Mouse (Mus musculus) frontal cortex, postnatal 36 days (tissue): ENCODE data around the gene Syt1.

Source experiments
- DNase-seq, 2 experiments: peaks; one replicate each; pipeline ENCODE4 v3.0.0; 2022; ENCODE audit warnings: low spot score in 2 of 2

Syt1 gene

GRCm38 (mm10) chr10:108885769-108886168, 125.0 kb downstream of the Syt1 start:
- DNase-seq: no peak

- no peak for DNase-seq
Measured at GRCm38 (mm10) chr10:108884520-108884919, 126.3 kb downstream of the Syt1 start.

GRCm38 (mm10) chr10:108880372-108880771, 130.4 kb downstream of the Syt1 start:
- DNase-seq: no peak

GRCm38 (mm10) chr10:108875730-108876129, 135.1 kb downstream of the Syt1 start:
- DNase-seq: no peak

DNA sequence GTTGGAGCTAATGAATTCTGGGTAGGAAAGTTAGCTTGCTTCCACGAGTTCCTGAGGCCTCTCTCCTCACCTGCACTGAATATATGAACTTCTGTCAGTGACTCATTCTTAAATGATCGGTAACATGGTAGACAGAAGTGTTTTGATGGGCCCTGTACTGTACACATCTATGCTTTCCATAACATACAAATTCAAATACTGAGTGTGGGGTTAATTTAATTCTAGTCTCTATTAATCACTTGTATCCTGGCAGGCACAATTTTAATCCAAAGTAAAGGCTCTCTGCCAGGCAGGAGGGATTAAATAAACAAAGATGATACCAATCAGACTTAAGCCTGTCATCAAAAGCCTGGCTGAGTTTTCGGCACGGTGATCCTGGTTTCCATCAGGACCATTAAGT, 136.1 kb downstream of the Syt1 start:
- DNase-seq: no peak

DNA sequence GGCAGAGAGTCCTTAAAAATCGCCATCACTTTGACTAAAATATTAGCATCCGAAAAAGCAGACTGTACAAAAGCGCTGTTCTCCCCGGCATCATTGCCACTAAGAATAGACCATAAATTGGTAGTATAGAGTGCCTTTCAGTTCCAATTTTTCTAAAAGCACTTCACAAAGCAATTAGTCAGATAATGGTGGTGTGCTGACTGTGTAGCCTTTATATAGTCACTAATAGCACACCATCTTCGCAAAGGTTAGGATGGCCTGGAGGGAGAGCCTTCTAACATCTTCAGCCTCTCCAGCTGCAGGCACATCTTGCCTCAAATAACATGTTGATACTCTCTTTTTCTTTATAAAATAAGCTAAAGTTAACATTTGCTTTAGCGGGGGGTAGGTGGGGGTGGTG, 138.4 kb downstream of the Syt1 start:
- no peak for DNase-seq

DNA sequence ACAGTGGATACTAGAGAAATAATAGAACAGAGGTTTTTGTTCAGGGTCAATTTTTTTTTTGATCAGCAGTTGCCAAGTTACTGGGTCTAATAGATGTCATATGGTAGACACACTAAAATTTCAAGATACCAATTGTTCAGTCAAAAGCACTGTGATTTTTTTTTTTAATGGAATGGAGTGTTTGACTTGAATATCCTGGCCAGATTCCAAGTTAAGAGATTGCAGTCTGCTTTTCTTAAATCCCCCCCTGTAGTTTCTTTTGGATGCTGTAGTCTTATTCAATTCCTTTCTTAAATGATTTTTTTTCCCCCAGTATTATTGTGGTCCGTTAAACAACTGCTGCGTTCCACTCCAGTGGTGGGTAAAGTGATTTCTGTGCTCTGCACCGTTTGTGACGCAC, 140.2 kb downstream of the Syt1 start:
- no peak for DNase-seq

DNA sequence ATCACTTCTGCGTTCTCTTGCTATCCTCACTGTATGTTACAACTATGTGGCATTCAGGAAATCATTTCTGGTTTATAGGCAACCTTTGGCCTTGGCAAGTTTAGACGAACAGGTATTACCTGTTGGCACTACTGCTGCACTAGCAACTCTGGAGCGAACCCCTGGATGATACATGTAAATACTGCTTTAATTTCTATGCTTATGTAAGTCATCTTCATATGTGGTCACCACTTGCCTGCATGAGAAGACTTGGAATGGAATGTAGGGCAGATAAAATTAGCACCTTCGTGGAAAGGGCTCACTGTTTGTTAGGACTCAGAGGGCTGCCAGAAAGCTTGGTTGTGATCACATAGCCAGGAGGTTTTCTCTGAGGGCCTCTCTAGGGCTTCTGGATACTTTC, 142.6 kb downstream of the Syt1 start:
- DNase-seq: peak in 1 of 2 experiments; percentile 54

- DNase-seq: no peak
Measured at GRCm38 (mm10) chr10:108867202-108867601, 143.6 kb downstream of the Syt1 start.

- DNase-seq: no peak
Measured at GRCm38 (mm10) chr10:108865586-108865985, 145.2 kb downstream of the Syt1 start.

DNA sequence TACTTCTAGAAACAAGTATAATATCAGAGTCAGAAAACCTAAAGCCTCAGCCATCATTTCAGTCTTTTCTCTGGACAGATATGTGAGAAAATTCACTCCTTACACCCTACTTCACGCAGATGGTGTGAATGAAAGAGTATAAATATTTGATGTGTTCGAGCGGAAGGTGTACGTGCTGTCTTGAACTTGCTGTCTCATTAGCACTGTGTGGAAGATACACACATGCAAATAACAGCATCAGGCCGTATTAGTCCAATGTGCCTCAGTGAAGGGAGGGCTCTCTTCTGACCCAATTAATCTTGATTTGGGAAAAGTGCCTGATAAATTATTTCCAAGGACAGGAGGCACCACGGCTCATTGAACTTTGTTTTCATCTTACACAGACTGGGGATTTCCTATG, 154.8 kb downstream of the Syt1 start:
- no peak for DNase-seq

- DNase-seq: no peak
Measured at GRCm38 (mm10) chr10:108852757-108853156, 158.0 kb downstream of the Syt1 start.

DNA sequence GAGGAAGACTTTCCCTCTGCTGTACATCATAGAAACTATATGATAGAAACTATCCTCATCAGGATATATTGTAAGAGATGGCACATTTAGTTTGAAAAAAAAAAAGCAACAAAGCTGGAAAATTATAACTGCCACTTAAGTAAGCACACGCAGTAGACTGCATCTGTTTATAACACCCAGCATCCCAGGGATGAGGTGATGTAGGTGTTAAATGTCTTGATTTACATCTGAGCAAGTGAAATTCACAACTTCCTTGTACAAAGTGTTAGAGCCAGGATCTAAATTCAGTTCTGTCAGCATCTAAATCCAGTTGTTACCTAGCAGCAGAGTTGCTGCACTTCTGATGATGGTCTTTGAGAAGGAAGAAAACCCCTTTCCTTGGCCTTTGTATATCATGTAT, 173.3 kb downstream of the Syt1 start:
- DNase-seq: no peak

- DNase-seq: no peak
Measured at GRCm38 (mm10) chr10:108832248-108832647, 178.5 kb downstream of the Syt1 start.

GRCm38 (mm10) chr10:108831801-108832200, 179.0 kb downstream of the Syt1 start:
- DNase-seq: no peak

DNA sequence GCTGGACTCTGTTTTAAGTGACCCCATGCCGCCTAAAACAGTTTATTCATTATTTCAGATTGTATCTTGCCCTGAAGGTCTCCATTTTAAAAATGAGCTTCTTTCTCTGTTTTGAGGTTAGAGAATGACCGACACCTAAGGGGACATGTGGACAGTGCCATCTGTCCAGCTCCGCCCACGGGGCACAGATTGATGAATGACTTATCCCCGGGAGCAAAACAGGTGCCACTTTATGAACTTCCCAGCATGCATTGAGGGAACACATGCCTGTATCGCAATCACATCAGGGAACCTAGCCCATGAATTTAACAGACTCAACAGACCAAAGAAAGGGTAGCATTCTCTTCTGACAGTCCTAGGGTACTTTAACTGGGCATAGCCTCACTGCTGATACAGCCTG, 188.5 kb downstream of the Syt1 start:
- DNase-seq: no peak

DNA sequence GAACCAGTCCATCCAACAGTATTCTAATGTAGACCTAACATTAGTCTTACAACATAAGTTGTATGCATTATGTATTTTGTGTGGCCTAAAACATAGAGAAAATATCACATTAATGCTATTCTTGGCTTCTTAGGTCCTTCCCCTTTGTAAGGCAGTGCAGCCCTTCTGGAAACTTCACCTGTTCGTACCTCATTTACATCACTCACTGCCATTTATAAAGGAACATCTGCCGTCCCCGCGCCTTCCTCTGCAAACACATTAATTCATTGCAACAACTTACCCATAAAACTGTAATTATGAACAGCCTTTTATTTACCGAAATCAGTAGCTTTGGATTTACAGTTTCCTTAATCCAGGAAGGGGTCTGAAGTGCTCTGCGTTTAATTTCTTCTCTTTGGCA, 195.4 kb downstream of the Syt1 start:
- no peak for DNase-seq

GRCm38 (mm10) chr10:108804380-108804779, 206.4 kb downstream of the Syt1 start:
- no peak for DNase-seq

GRCm38 (mm10) chr10:108800776-108801175, 210.0 kb downstream of the Syt1 start:
- DNase-seq: no peak

DNA sequence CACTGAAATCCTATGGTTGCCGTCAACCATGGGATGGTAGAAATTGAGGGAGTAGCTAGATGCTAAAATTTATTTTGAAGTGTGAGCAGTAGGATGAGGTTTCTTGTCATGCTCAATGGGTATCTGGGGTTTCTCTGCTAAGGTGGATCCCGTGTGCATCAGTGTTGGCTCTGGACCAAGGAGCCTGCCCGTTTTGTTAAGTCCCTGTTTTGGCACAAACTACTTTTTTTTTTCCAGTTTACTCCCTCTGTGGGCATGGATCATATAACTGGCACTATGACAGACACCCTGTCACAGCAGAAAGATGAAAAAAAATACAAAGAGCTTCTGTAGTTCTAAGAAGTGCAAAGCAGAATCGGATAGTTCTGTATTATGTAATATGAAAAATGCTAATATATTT, 212.0 kb downstream of the Syt1 start:
- DNase-seq: no peak

- DNase-seq: no peak
Measured at GRCm38 (mm10) chr10:108782817-108783216, 228.0 kb downstream of the Syt1 start.

GRCm38 (mm10) chr10:108780614-108781013, 230.2 kb downstream of the Syt1 start:
- DNase-seq: no peak

DNA sequence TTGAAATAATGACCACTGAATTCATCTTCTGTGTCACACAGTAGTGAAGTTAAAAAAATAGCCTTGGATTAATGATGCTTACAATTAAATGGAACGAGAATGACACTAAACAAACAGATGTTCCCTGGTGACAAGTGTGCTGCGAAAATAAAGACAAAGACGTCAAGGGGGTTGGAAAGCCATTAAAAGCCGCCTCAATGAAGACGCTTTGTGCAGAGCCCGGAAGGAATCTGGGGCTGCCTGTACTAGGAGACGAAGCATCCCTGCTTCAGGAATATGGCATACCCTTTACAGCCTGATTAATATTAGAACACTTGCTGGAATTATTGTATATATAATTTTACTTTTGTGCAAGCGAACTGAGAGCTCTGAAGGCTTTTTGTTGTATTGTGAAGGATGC, 234.0 kb downstream of the Syt1 start:
- no peak for DNase-seq

DNA sequence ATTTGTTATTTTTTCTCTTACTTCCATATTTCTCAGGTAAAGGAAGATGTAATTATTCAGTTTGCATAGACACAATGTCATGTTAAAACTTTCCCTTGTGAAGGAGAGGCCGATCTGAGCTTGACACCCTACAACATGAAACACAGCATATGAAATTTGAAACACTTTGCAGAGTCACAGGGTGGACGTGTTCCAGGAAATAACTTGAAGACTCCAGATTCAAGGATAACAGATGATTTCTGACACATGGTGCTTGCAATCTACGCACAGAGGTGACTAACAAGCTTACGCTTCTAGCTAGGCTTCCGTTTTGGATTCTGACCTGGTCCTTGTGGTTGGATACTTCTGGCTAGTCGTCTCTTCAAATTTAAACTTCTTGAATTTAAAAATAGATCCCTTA, 239.7 kb downstream of the Syt1 start:
- no peak for DNase-seq

DNA sequence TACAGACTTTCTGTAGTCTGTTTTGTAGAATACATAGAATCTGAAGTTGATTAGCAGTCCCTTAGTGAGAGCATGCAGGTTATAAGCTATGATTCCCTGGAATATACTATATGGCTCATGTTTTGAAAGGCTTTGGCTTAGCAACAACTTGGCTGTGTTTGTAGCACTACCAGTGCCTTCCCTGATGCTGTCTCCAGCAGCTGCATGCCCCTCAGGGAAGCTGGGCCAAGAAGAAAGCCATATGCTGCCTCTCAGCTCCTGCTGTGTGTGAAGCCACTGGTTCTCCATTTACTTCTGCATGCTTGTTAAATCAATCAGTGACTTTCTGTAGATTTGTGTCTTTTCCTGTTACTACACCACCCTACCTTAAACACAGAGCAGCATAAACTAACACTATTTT, 245.2 kb downstream of the Syt1 start:
- no peak for DNase-seq
